Mouse (Mus musculus): ENCODE measurements around the gene Adam15.

- TF ChIP-seq CTCF (IDR thresholded peaks at IDR 0.05 in 2 of 3, conservative IDR thresholded peaks at IDR 0.05 in 1 of 3; ENCODE audit: control insufficient read depth in 1 of 3, insufficient read depth in 1 of 3, low read depth in 2 of 3, low read length in 3 of 3, poor library complexity in 1 of 3, severe bottlenecking in 1 of 3), result no peak
- TF ChIP-seq GATA1 (IDR thresholded peaks at IDR 0.05; ENCODE audit: low read depth, low read length), result no peak
- TF ChIP-seq POLR2A (IDR thresholded peaks at IDR 0.05; ENCODE audit: control insufficient read depth in 1 of 2, insufficient read depth in 1 of 2, low read depth in 1 of 2, low read length in 2 of 2, poor library complexity in 1 of 2), result no peak
- no peak for TF ChIP-seq EP300 (IDR thresholded peaks at IDR 0.05; ENCODE audit: low read depth in 1 of 2, low read length in 2 of 2)
These were observed 30.5 kb upstream of the Adam15 start for GRCm38 (mm10) chr3:89380291-89380690.

All from MEL (cell line).